Mouse (Mus musculus): Measurements from ENCODE around the gene Tagap1.
A peak's percentile ranks its signal among the peaks of the same experiment; 100 is the strongest.
"Not testable (repeated sequence)": the region's sequence is repeated elsewhere in the genome, so short reads cannot be mapped to it uniquely, and the experiment has no call there.

Gene Tagap1

DNA sequence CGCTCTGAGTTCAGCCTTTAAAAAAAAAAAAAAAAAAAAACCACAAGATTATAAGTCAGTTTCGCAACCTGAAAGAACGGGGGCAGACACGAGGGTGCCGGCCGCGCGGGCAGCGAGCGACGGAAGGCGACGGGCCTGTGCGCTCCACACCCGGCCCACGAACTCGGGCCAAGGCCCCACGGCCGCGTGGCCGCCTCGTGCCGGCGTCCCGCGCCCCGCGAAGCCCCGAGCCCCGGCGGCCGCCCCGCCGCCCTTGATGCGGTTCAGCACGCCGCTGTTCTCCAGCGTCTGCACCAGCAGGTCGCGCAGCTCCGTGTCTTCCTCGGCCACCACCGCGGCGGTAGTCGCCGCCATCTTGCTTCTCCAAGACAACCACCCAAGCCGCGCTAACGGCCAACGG lies at the start of gene Tagap1:
TSS of gene Tagap1 (minus strand) at position 381 of the 400 bp plus-strand sequence.
- peak; percentile 29 to 37 for DNase-seq (ENCODE audit: low spot score in 2 of 2)

DNA sequence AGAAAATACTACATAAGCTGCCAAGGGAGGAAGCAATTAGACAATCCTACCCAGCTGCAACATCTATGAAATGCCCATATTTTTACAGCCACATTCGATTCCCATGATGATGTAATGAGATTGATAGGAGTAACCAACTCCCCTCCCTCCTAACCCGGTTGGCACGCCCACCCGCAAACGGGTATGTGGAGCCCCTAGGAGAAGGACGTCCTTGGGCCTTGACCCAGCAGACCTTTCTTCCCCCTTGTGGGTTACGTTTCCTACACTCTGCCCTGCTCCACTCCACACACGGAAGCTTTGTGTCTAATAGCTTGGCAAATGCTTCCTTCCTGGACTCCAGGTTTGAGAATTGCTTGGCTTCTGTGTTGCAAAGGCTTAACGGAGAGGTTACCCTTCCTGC lies 48.9 kb upstream of the Tagap1 start:
- DNase-seq (ENCODE audit: low spot score in 2 of 2): not testable (repeated sequence)

- not testable (repeated sequence) for DNase-seq (ENCODE audit: low spot score in 2 of 2)
Measured at GRCm38 (mm10) chr17:7009440-7009839, 48.5 kb upstream of the Tagap1 start.

GRCm38 (mm10) chr17:7008885-7009284 lies 47.9 kb upstream of the Tagap1 start:
- not testable (repeated sequence) for DNase-seq (ENCODE audit: low spot score in 2 of 2)

DNA sequence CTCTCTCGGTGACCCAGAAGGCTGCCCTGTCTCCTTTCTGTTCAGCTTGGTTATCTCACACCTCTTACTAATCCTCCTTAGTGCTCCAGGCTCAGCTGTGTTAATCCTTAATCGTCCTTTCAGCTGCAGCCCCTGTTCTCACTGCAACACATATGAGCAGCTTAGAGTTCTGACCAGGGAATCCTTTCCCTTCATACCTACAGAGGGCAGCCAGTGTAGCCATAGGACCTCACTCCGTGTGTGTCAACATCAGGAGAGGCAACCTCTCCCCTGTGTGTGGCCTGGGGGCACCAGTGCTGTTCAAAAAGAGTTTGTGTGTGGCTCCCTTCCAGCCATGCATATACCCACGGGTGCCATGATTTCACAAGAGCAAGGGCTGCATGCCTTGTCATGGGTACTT lies 44.7 kb upstream of the Tagap1 start:
- DNase-seq (ENCODE audit: low spot score in 2 of 2): not testable (repeated sequence)

DNA sequence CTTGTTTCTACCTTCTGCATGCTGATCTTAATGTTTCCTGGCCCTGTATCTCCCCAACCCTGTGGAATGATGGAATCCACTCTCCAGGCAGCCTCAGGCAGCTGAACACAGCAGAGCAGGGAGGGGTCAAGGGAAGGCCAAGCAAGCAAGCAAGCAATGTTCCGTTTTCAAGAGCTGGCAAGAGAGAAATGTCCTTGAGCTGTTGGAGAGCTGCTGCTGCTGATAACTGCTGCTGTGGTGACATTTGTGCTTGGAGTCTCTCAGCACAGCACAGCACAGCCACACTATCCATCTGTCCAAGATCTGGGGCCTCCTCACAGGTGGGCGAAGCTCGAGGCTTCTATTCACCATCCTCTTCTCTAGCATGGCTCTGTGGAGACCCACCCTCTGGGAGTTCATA lies 42.4 kb upstream of the Tagap1 start:
- DNase-seq (ENCODE audit: low spot score in 2 of 2): not testable (repeated sequence)

DNA sequence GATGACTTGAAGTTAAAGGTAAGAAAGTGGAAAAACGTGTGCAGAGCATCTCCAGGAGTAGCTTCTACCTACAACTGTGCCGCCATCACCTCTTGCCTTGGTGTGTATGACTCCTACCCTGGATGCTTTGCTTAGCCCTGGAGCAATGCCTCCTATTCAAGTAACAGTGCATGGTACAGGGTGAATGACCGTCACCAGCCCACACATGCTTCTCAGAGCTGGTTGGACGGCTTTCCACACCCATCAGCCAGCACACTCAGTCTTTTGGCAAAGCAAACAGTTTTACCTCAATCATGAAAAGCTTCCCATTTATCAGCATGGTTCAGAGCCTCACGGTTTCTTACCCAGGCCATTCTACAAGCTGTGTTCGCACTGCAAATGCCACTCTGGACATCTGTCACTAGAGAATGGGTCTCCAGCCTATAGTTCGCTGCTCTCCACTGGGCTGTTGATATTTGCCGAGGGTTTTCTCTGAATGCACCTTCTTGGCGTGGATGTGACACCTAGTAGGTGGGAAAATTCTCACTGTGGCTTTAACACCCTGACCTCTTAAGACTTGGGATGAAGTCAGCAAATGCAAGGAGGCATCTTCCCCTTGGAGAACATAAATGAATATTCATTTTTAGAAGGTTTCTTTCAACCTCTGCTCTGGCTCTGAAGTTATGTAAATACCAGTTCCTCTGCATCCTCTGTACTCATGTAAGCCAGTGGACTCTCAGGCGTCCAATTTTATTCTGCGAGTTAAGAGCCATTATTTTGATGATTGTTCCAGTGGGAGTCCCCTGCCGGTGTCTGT lies 41.0 kb upstream of the Tagap1 start:
- DNase-seq (ENCODE audit: low spot score in 2 of 2): not testable (repeated sequence)

GRCm38 (mm10) chr17:6997778-6998490 lies 37.0 kb upstream of the Tagap1 start:
- not testable (repeated sequence) for DNase-seq (ENCODE audit: low spot score in 2 of 2)

- not testable (repeated sequence) for DNase-seq (ENCODE audit: low spot score in 2 of 2)
Measured at GRCm38 (mm10) chr17:6996826-6997225, 35.9 kb upstream of the Tagap1 start.

GRCm38 (mm10) chr17:6995504-6995903 lies 34.5 kb upstream of the Tagap1 start:
- DNase-seq (ENCODE audit: low spot score in 2 of 2): not testable (repeated sequence)

DNA sequence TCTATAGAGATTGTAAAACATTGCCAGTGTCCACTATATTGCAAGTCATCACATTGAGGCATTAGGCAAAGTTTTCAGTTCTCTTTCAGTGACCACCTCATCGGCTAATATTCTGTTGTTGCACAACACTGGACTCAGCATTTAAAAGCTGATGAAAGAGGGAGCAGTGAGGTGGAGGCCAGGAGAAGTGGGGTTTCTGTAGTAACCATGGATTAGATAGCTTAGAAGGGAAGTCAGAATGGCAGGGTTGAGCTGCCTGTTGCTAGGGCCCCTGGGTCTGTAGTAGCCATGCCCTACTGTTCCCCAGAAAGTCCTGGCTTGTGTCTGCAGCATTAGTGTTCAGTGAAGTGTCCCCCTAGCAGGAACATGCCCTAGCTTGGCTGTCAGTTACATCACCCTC lies 25.2 kb upstream of the Tagap1 start:
- DNase-seq (ENCODE audit: low spot score in 2 of 2): not testable (repeated sequence)

DNA sequence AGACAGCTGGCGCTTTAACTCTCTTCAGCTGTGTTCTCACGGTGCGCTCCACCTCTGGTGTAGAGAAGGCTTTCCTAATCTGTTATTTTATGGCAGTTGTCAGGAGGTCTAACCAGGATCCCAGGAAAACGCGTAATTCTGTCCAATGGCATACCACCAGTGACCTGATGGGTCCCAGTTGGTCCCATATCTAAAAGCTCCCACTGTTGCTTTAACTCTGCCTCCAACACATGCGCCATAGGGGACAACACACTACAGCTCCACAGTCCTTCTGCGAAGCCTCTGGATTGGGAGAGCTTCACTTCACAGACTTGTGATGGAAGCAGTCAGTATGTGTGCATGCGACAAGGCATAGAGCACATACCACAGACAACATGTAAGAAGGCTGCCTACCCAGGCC lies 19.2 kb upstream of the Tagap1 start:
- DNase-seq (ENCODE audit: low spot score in 2 of 2): not testable (repeated sequence)

- DNase-seq (ENCODE audit: low spot score in 2 of 2): not testable (repeated sequence)
Measured at GRCm38 (mm10) chr17:6979380-6979779, 18.4 kb upstream of the Tagap1 start.

DNA sequence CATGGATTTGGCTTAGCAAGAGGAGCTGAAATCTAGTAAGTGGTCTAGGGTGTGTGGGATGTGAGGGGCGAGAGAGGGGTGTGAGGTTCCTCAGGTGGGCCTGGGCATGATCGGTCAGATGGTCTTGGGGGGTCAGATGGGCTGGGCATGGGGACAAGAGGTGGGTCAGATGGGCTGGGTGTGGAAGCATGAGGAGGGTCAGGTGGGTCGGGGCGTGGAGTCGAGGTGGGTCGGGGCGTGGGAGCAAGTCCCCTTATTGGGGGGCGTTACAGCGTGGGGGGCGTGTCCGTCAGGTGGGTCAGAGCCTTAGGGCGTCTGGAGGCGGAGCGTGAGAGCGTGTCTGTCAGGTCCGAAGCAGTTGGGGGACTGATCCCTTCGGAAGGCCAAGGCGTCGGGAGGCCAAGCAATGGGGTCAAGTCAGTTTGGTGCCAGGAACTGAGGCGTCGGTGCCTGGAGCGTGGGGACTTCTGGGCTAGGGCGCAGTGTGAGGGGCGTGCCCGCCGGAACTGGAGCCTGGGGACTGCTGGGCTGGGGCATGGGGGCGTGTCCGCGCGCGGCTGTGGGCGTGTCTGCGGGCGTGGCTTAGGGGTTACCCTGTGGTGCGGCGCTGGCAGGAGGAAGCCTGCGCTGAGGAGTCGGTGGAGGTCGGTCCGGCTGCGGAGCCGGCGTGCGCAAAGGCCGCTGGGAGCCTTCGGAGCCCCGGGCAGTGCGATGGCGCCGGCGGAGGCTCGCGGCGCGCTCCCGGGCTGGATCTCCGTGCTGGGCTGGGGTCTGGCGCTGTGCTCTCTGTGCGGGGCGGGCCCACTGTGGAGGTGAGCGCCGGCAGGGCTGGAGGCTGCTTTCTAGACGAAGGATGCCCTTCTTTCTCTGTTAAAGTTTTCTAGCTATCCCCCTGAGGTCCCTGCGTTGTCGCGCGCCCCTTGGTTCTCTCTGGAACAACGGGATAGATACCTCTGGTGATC lies 17.6 kb upstream of the Tagap1 start, which contains the start of gene Gm49721:
TSS of gene Gm49721 (plus strand) at position 618 of the 962 bp plus-strand sequence.
- peak; percentile 74 to 77 for DNase-seq (ENCODE audit: low spot score in 2 of 2)

DNA sequence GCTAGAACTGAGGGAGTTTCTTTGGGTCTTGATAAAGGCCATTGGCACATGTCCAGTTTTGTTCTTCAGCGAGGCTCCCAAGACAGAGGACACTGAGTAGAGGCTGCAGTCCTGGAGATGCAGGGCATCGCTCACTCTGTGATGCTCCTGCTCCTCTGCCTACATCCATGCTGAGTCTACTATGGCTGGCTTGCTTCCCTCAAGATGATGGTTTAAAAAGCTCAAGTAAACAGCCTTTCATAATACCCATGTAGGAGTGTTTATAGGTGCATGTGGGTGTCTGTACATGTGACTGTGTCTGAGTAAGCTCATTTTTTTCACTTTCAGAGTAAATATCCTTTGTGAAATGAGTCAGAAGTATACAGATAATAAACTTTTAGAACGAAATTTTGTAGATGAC lies 14.0 kb upstream of the Tagap1 start:
- DNase-seq (ENCODE audit: low spot score in 2 of 2): not testable (repeated sequence)

GRCm38 (mm10) chr17:6972836-6973396 lies 12.0 kb upstream of the Tagap1 start:
- DNase-seq (ENCODE audit: low spot score in 2 of 2): not testable (repeated sequence)

DNA sequence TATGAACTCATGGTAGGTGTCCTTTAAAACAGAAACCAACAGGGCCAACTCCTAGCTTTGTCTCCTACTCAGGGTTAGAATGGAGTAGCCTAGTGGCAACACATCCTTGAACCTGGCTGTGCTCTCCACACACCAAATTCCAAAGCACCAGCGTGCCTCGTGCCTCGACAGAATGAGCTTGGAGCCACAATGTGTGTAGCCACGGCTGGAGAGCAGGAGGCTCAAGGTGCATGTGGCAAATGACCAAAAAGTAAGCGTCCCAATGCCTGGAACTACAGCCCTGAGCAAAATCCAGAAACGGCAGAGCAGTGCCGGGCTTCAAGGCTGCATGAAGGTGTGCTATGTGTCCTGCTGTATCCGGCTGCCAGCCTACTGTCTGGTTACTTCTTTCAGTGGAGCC lies 10.3 kb upstream of the Tagap1 start:
- DNase-seq (ENCODE audit: low spot score in 2 of 2): not testable (repeated sequence)

DNA sequence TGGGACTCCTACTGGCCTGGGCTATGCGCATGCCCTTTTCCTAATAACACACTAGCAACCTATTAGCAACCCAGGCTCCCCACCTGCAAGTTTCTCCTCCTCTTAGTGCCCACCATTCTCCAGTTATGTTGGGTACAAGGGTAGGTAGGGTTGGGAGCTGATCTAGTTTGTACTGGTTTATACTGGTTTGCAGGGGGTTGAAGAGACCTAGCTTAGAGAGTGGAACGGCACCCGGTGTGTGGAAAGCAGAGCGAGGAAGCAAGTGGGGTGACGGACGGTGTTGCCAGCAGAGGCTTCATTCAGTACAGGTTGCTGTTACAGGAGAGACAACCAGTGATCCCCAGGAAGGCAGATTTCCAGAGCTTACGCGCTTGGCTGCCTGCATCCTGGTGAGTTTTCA lies 9.4 kb upstream of the Tagap1 start, which contains the start of gene Rnaset2b:
TSS of gene Rnaset2b (plus strand) at position 301 of the 400 bp plus-strand sequence.
- DNase-seq (ENCODE audit: low spot score in 2 of 2): not testable (repeated sequence)

DNA sequence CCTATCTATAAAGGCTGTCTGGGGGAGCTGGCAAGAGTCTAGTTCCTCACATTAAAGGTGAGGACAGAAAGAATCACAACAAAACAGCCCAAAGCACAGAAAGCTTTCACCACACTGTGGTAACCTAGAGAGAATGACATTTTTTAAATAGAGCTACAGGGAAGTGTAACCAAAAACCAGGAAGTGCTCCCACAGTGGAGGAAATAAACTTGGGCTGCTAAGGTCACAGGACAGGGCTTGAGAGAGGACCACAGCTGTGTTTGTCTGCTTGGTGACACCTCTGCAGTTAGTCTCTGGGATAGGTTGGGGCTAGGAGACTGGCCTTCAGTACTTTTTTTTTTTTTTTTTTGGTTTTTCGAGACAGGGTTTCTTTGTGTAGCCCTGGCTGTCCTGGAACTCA lies 6.7 kb upstream of the Tagap1 start:
- DNase-seq (ENCODE audit: low spot score in 2 of 2): not testable (repeated sequence)

DNA sequence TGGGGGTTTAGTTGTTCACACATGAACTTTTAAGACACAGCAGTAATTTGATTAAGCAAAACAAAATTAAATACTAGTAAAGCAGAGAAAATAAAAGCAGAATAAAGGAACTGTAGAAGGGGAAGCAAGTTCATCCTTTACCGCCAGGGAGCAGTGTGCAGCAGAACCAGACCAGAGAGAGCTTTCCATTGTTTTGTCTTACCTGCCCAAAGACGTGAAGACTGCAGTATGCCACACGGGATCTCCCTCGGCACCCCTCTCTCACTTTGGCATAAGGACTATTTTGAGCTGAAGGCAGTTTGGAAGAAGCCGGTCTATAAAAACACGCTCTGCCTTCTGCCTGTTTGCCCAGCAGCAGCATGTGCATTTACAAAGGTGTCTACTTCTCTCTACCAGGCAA lies 4.4 kb upstream of the Tagap1 start:
- DNase-seq (ENCODE audit: low spot score in 2 of 2): peak in 1 of 2 experiments; percentile 16

DNA sequence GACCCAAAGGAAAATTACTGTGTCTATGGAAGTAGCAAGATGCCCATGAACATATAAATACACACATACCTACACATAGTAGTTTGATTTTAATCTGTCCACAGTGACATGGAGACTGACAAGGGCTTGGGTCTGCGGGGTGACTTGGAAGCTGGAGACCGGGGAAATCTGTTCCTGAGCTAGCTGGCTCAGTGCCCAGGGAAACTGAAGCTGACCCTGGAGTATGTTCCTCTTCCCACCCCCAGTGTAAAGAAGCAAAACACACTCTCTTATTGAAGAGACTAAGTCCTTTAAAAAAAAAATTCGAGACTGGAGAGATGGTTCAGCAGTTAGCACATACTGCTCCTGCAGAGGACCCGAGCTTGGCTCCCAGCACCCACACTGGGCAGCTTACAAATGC lies 2.0 kb upstream of the Tagap1 start:
- DNase-seq (ENCODE audit: low spot score in 2 of 2): not testable (repeated sequence)
